In genomic region chr1:174902755-174903154, GRCm38 (mm10) we compare ENCODE assay signal across 24 mouse cellular contexts. TPM values are rescaled to one million over a fixed set of nuclear protein-coding genes. Genes with fewer than 3 reads are reported as not detected.
DNase-seq lines count a peak whose midpoint lies in the region; ATAC-seq lines count a peak whose summit lies in the region.
"Had no signal": no experiment of that assay in that cellular context is flagged by ENCODE, and none has a peak within 500 bp of the region (broad histone marks: within the 10 kb centered on the region; RNA-seq: fewer than 3 reads in every experiment).

No protein-coding gene starts in this region.

- peak; percentile 17 for DNase-seq in embryonic facial prominence, embryonic 11.5 days (ENCODE audit: low spot score)
- no peak for DNase-seq in embryonic facial prominence, embryonic 10.5 days (ENCODE audit: low spot score)
- DNase-seq in limb, embryonic 11.5 days (ENCODE audit: low spot score), result no peak
- no peak for DNase-seq in limb, embryonic 10.5 days (ENCODE audit: low spot score)
- peak; percentile 13 for DNase-seq in skeletal muscle tissue, adult 2 months (ENCODE audit: low read depth, low spot score)
- no peak for DNase-seq in lung, postnatal 10 days
- DNase-seq: adrenal gland, adult 2 months; adrenal gland, postnatal 14 days; B cell, adult 2 months; cerebellum, adult 11 months; cerebellum, adult 8-10 months; cerebellum, postnatal 14 days; forebrain, postnatal 0 days; gastrocnemius, postnatal 36 days; heart, postnatal 10 days; heart, postnatal 36 days had no signal

- H3K27me3 ChIP-seq in embryonic facial prominence, embryonic 11.5 days (ENCODE audit: control insufficient read depth, insufficient read depth, low read length), result no peaks in the 10 kb centered on the region
- no peaks in the 10 kb centered on the region for H3K27me3 ChIP-seq in embryonic facial prominence, embryonic 10.5 days (replicated peaks; ENCODE audit: low read depth, poor library complexity, severe bottlenecking)
- H3K27me3 ChIP-seq in limb, embryonic 11.5 days (ENCODE audit: control insufficient read depth, insufficient read depth, low read length), result no peaks in the 10 kb centered on the region
- no peaks in the 10 kb centered on the region for H3K27me3 ChIP-seq in limb, embryonic 10.5 days (ENCODE audit: low read depth, poor library complexity, severe bottlenecking)
- no peaks in the 10 kb centered on the region for H3K27me3 ChIP-seq in embryonic facial prominence, embryonic 15.5 days
- H3K27me3 ChIP-seq: heart, embryonic 12.5 days; heart, embryonic 15.5 days; hindbrain, embryonic 13.5 days; intestine, embryonic 15.5 days had no signal

- WGBS in embryonic facial prominence, embryonic 11.5 days, result 46% methylated on average over 1 of the region's 1 CpGs
- 45% methylated on average over 1 of the region's 1 CpGs for WGBS in embryonic facial prominence, embryonic 10.5 days
- 50% methylated on average over 1 of the region's 1 CpGs for whole genome bisulfite sequencing in limb, embryonic 11.5 days
- 42% methylated on average over 1 of the region's 1 CpGs for WGBS in limb, embryonic 10.5 days
- 30% methylated on average over 1 of the region's 1 CpGs for WGBS in embryonic facial prominence, embryonic 15.5 days

- no peak overlapping the region for H3K9ac ChIP-seq in embryonic facial prominence, embryonic 11.5 days (replicated peaks; ENCODE audit: low read length)
- H3K9ac ChIP-seq in limb, embryonic 11.5 days (ENCODE audit: low read length), result no peak overlapping the region
- H3K9ac ChIP-seq in embryonic facial prominence, embryonic 15.5 days, result no peak overlapping the region
- H3K9ac ChIP-seq: forebrain, postnatal 0 days; heart, embryonic 12.5 days; heart, embryonic 15.5 days; hindbrain, embryonic 13.5 days; intestine, embryonic 15.5 days had no signal

- no peak overlapping the region for H3K4me3 ChIP-seq in embryonic facial prominence, embryonic 11.5 days (ENCODE audit: low read depth, low read length)
- H3K4me3 ChIP-seq in embryonic facial prominence, embryonic 10.5 days, result no peak overlapping the region
- no peak overlapping the region for H3K4me3 ChIP-seq in limb, embryonic 11.5 days (ENCODE audit: low read depth, low read length)
- no peak overlapping the region for H3K4me3 ChIP-seq in limb, embryonic 10.5 days
- no peak overlapping the region for H3K4me3 ChIP-seq in embryonic facial prominence, embryonic 15.5 days (replicated peaks)
- H3K4me3 ChIP-seq: heart, embryonic 12.5 days; heart, embryonic 15.5 days; hindbrain, embryonic 10.5 days; hindbrain, embryonic 13.5 days; intestine, embryonic 15.5 days had no signal

- H3K36me3 ChIP-seq in embryonic facial prominence, embryonic 11.5 days (replicated peaks; ENCODE audit: control insufficient read depth, insufficient read depth, low read depth, low read length), result no peaks in the 10 kb centered on the region
- no peaks in the 10 kb centered on the region for H3K36me3 ChIP-seq in embryonic facial prominence, embryonic 10.5 days (replicated peaks)
- no peaks in the 10 kb centered on the region for H3K36me3 ChIP-seq in limb, embryonic 11.5 days (ENCODE audit: control insufficient read depth, insufficient read depth, low read length)
- no peaks in the 10 kb centered on the region for H3K36me3 ChIP-seq in limb, embryonic 10.5 days
- no peaks in the 10 kb centered on the region for H3K36me3 ChIP-seq in embryonic facial prominence, embryonic 15.5 days
- H3K36me3 ChIP-seq: heart, embryonic 12.5 days; heart, embryonic 15.5 days; hindbrain, embryonic 10.5 days; hindbrain, embryonic 13.5 days; intestine, embryonic 15.5 days had no signal

- no peak overlapping the region for H3K4me2 ChIP-seq in embryonic facial prominence, embryonic 11.5 days (ENCODE audit: low read depth, low read length)
- no peak overlapping the region for H3K4me2 ChIP-seq in limb, embryonic 11.5 days (ENCODE audit: low read depth, severe bottlenecking)
- no peak overlapping the region for H3K4me2 ChIP-seq in embryonic facial prominence, embryonic 15.5 days (replicated peaks)
- H3K4me2 ChIP-seq: heart, embryonic 12.5 days; heart, embryonic 15.5 days; hindbrain, embryonic 13.5 days; intestine, embryonic 15.5 days had no signal

- no peak overlapping the region for H3K27ac ChIP-seq in embryonic facial prominence, embryonic 11.5 days (replicated peaks; ENCODE audit: low read depth, low read length)
- no peak overlapping the region for H3K27ac ChIP-seq in embryonic facial prominence, embryonic 10.5 days (replicated peaks)
- no peak overlapping the region for H3K27ac ChIP-seq in limb, embryonic 11.5 days (replicated peaks; ENCODE audit: low read depth, low read length)
- H3K27ac ChIP-seq in limb, embryonic 10.5 days, result no peak overlapping the region
- H3K27ac ChIP-seq in embryonic facial prominence, embryonic 15.5 days (replicated peaks), result no peak overlapping the region
- H3K27ac ChIP-seq: heart, embryonic 15.5 days; hindbrain, embryonic 10.5 days; hindbrain, embryonic 13.5 days; intestine, embryonic 15.5 days had no signal

- H3K9me3 ChIP-seq in embryonic facial prominence, embryonic 11.5 days (replicated peaks; ENCODE audit: control insufficient read depth, low read length), result no peaks in the 10 kb centered on the region
- no peaks in the 10 kb centered on the region for H3K9me3 ChIP-seq in embryonic facial prominence, embryonic 10.5 days
- H3K9me3 ChIP-seq in limb, embryonic 11.5 days (ENCODE audit: control insufficient read depth, low read length), result no peaks in the 10 kb centered on the region
- no peaks in the 10 kb centered on the region for H3K9me3 ChIP-seq in limb, embryonic 10.5 days (replicated peaks)
- H3K9me3 ChIP-seq in embryonic facial prominence, embryonic 15.5 days (replicated peaks), result no peaks in the 10 kb centered on the region
- H3K9me3 ChIP-seq: heart, embryonic 12.5 days; heart, embryonic 15.5 days; hindbrain, embryonic 10.5 days; hindbrain, embryonic 13.5 days; intestine, embryonic 15.5 days had no signal

- no peaks in the 10 kb centered on the region for H3K4me1 ChIP-seq in embryonic facial prominence, embryonic 11.5 days (ENCODE audit: control insufficient read depth, insufficient read depth, low read length)
- 0 out of 2 replicates have a peak, but pooled peaks cover 4% of the 10 kb centered on the region for H3K4me1 ChIP-seq in embryonic facial prominence, embryonic 10.5 days
- no peaks in the 10 kb centered on the region for H3K4me1 ChIP-seq in limb, embryonic 11.5 days (ENCODE audit: control insufficient read depth, insufficient read depth, low read length)
- H3K4me1 ChIP-seq in limb, embryonic 10.5 days, result 0 out of 2 replicates have a peak, but pooled peaks cover 5% of the 10 kb centered on the region
- H3K4me1 ChIP-seq in embryonic facial prominence, embryonic 15.5 days, result no peaks in the 10 kb centered on the region
- H3K4me1 ChIP-seq: heart, embryonic 12.5 days; heart, embryonic 15.5 days; hindbrain, embryonic 13.5 days; intestine, embryonic 15.5 days had no signal

- ATAC-seq in embryonic facial prominence, embryonic 11.5 days (replicated peaks; ENCODE audit: insufficient number of reproducible peaks, low FRiP score, low TSS enrichment, low read depth), result no peak
- peak; percentile 55; the same call in 1 of the 2 replicates for ATAC-seq in limb, embryonic 11.5 days (ENCODE audit: insufficient number of reproducible peaks, low FRiP score, low TSS enrichment, low read depth)
- 0 out of 2 replicates have a peak, but pooled peaks have one; percentile 19 for ATAC-seq in embryonic facial prominence, embryonic 15.5 days (ENCODE audit: insufficient number of reproducible peaks, low FRiP score, low TSS enrichment, low read depth)
- ATAC-seq: forebrain, embryonic 14.5 days; forebrain, postnatal 0 days; hindbrain, embryonic 16.5 days; intestine, embryonic 15.5 days had no signal

RNA-seq across cellular contexts. Expression of gene Grem2, which starts 18.9 kb away (rescaled TPM):
- 0.64 and 1.0 TPM in 2 replicates for polyA plus RNA-seq in embryonic facial prominence, embryonic 11.5 days (2014; fragmentation: Nextera tagmentation; extraction: Ambion mirVana)
- 0.52 and 0.74 TPM in 2 replicates for polyA plus RNA-seq in embryonic facial prominence, embryonic 10.5 days (2016; fragmentation: Nextera tagmentation; extraction: Ambion mirVana)
- polyA plus RNA-seq in limb, embryonic 11.5 days (2014; fragmentation: Nextera tagmentation; extraction: Ambion mirVana), result 0.27 and 0.38 TPM in 2 replicates
- 0.10 and 0.26 TPM in 2 replicates for polyA plus RNA-seq in limb, embryonic 10.5 days (2016; fragmentation: Nextera tagmentation; extraction: Ambion mirVana)
- 2.9 and 3.6 TPM in 2 replicates for polyA plus RNA-seq in embryonic facial prominence, embryonic 15.5 days (2015; fragmentation: Nextera tagmentation; extraction: Ambion mirVana)

Comparison
In these comparisons a context has a peak if more than half of its experiments do, and no peak if none do; other contexts are left out.
1. DNase-seq: peak in embryonic facial prominence, embryonic 11.5 days (single experiment) and skeletal muscle tissue, adult 2 months (single experiment); none in embryonic facial prominence, embryonic 10.5 days (single experiment), limb, embryonic 11.5 days (single experiment), limb, embryonic 10.5 days (single experiment) and lung, postnatal 10 days (single experiment).